Mouse (Mus musculus) hindbrain, postnatal 0 days (tissue): ENCODE measurements around the gene Nop9. TPM values are rescaled to one million over a fixed set of nuclear protein-coding genes. Genes with fewer than 3 reads are reported as not detected.

Experiments
- ATAC-seq: fragments of 200-750 bp; cut with Nextera tagmentation; 2 replicates; pipeline ENCODE4 v1.8.0; 2017; ENCODE audit warnings: mild to moderate bottlenecking, moderate TSS enrichment, moderate library complexity
- DNase-seq: peaks from one replicate; pipeline ENCODE4 v3.0.0-alpha.2; 2015; ENCODE audit warnings: low spot score
- H3K27ac ChIP-seq: fragments of 300-500 bp; sonication (generic); 2 replicates; pipeline ENCODE4 v1.5.1; 2014; ENCODE audit warnings: mild to moderate bottlenecking
- H3K27me3 ChIP-seq: fragments of 300-500 bp; sonication (generic); 2 replicates; pipeline ENCODE4 v1.6.1; 2014; ENCODE audit warnings: low read length, mixed read lengths; ENCODE audit not compliant: insufficient read depth
- H3K36me3 ChIP-seq: fragments of 300-500 bp; sonication (generic); 2 replicates; pipeline ENCODE4 v1.6.1; 2014; ENCODE audit warnings: low read length, mixed read lengths; ENCODE audit not compliant: insufficient read depth
- H3K4me1 ChIP-seq: fragments of 300-500 bp; sonication (generic); 2 replicates; pipeline ENCODE4 v1.6.1; 2014; ENCODE audit warnings: antibody characterized with exemption, low read length, mixed read lengths; ENCODE audit not compliant: insufficient read depth
- H3K4me2 ChIP-seq: fragments of 300-500 bp; sonication (generic); 2 replicates; pipeline ENCODE4 v1.6.1; 2014; ENCODE audit warnings: low read depth, mild to moderate bottlenecking, low read length, moderate library complexity, mixed read lengths
- H3K4me3 ChIP-seq: fragments of 300-500 bp; sonication (generic); 2 replicates; pipeline ENCODE4 v1.5.1; 2014; ENCODE audit warnings: low read length
- H3K9ac ChIP-seq: fragments of 300-500 bp; sonication (generic); replicated peaks from 2 replicates; pipeline ENCODE4 v1.6.1; 2014; ENCODE audit warnings: mild to moderate bottlenecking, low read length, moderate library complexity, mixed read lengths
- H3K9me3 ChIP-seq: fragments of 300-500 bp; sonication (generic); 2 replicates; pipeline ENCODE4 v1.6.1; 2016; ENCODE audit warnings: low read length, mixed read lengths
- CTCF ChIP-seq: IDR thresholded peaks from 2 replicates; pipeline ENCODE4 v1.5.1; 2016; ENCODE audit warnings: antibody characterized with exemption, control low read depth, low read depth
- WGBS: fragments of 180-500 bp; shearing (Covaris S2); extraction: QIAGEN DNeasy Blood & Tissue Kit; methylation state at CpG from one replicate; pipeline ENCODE4 v1.1.7; 2014; 5-methylcytosine and 5-hydroxymethylcytosine counted together
- polyA plus RNA-seq: library from polyadenylated mRNA; unstranded; fragments of >200 nt; fragmentation: Nextera tagmentation; extraction: Ambion mirVana; gene quantifications from 2 replicates; pipeline ENCODE4 v1.2.1, GENCODE M21; 2015
- total RNA-seq: library from RNA; depleted of rRNA; stranded (reverse); fragments of >200 nt; gene quantifications from 2 replicates; pipeline ENCODE4 v1.2.3, GENCODE M21; 2014

The Nop9 gene
- total and polyA plus RNA-seq, 2 experiments from 2014 or later: 23.0 to 28.9 TPM

DNA sequence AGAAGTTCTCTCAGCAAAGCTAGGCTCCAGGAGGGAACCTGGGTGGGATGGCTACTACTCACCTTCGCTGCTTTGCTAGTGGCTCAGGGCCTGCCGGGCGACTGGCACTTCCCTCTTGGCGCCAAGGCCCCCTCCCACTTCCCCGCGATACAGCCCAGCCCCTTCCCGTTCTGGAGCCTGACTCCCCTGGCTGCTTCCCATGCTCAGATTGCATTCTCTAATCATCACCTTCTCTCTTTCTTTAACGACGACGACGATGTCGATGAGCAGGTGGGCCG, 38.4 kb downstream of the Nop9 start, which contains the start of gene Adcy4:
TSS of gene Adcy4 (minus strand) at position 138 of the 278 bp plus-strand sequence.
- DNase-seq (no peak), ATAC-seq (no peak)
- Histone ChIP-seq H3K4me2 (peak within 1 kb of the TSS; percentile 57), H3K4me1 (peaks cover 9% of the 10 kb centered on the region; the same call in 1 of the 2 replicates), H3K27ac (no peak within 1 kb of the TSS; the same call in 1 of the 2 replicates), H3K9me3 (no peaks in the 10 kb centered on the region), H3K4me3 (peak within 1 kb of the TSS; percentile 29), H3K36me3 (no peaks in the 10 kb centered on the region), H3K27me3 (peaks cover 63% of the 10 kb centered on the region), H3K9ac (no peak within 1 kb of the TSS)
- TF ChIP-seq CTCF: no peak
- WGBS: 4% methylated on average over 13 of the region's 13 CpGs

GRCm38 (mm10) chr14:55785195-55785594, 39.7 kb downstream of the Nop9 start:
- H3K27me3 ChIP-seq: peaks cover 72% of the 10 kb centered on the region
- peaks cover 9% of the 10 kb centered on the region; the same call in 1 of the 2 replicates for H3K4me1 ChIP-seq
- no peak overlapping the region for H3K9ac ChIP-seq
- no peak overlapping the region for H3K4me2 ChIP-seq
- no peaks in the 10 kb centered on the region for H3K9me3 ChIP-seq
- DNase-seq: no peak
- no peaks in the 10 kb centered on the region for H3K36me3 ChIP-seq
- no peak for ATAC-seq
- 23% methylated on average over 6 of the region's 6 CpGs for WGBS
- no peak overlapping the region for H3K27ac ChIP-seq
- no peak for TF ChIP-seq CTCF
- H3K4me3 ChIP-seq: no peak overlapping the region

GRCm38 (mm10) chr14:55787731-55788130, 42.2 kb downstream of the Nop9 start:
- no peak overlapping the region for H3K27ac ChIP-seq
- H3K4me3 ChIP-seq: no peak overlapping the region
- H3K9ac ChIP-seq: no peak overlapping the region
- H3K9me3 ChIP-seq: no peaks in the 10 kb centered on the region
- 38% methylated on average over 11 of the region's 11 CpGs for WGBS
- peaks cover 7% of the 10 kb centered on the region; the same call in 1 of the 2 replicates for H3K4me1 ChIP-seq
- H3K36me3 ChIP-seq: no peaks in the 10 kb centered on the region
- H3K27me3 ChIP-seq: peaks cover 58% of the 10 kb centered on the region
- no peak for DNase-seq
- no peak for TF ChIP-seq CTCF
- no peak overlapping the region for H3K4me2 ChIP-seq
- ATAC-seq: no peak

DNA sequence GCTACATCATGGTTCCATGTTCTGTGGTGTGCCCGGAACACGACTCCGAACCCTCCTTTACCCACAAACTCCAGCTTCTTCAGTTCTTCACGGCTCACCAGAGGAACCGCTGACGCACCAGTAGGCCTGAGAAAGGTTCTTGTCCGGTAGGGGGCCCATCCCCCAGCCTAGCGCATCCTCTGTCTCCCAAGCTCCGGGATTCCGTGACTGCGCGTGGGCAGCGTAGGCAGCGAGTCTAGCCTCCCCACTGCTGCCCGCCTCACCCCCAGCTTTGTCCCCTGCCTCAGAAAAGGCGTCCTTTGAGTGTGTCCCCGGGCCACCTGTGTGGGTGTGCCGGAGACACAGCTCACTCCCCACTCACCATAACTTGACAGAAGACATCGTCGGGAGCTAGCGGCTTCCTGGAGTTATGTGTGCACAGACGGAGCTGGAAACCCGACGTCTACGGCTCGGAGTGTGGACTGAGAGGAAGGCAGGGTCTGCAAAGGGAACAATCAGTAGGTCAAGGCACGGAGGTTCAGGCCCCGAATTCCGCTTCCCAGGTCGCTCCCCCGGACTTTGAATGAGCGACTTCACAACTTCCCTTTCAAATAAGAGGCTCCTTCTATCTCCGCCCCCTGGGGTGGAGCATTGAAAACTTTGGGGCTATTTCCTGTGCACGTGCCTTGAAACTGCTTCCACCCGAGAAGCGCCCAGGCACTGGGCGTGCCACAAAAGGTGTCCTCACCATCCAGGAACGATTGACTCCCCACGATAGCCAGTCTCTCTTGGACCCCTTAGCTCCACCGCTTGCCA, 43.0 kb downstream of the Nop9 start, which contains the start of gene Ripk3:
TSS of gene Ripk3 (minus strand) at position 610 of the 795 bp plus-strand sequence.
- peak; percentile 49; the same call in 1 of the 2 replicates for ATAC-seq
- no peak within 1 kb of the TSS for H3K27ac ChIP-seq
- no peak for DNase-seq
- H3K36me3 ChIP-seq: no peaks in the 10 kb centered on the region
- no peaks in the 10 kb centered on the region for H3K9me3 ChIP-seq
- peak within 1 kb of the TSS; percentile 23 for H3K4me3 ChIP-seq
- TF ChIP-seq CTCF: no peak
- H3K27me3 ChIP-seq: peaks cover 53% of the 10 kb centered on the region
- H3K9ac ChIP-seq: no peak within 1 kb of the TSS
- peaks cover 2% of the 10 kb centered on the region; the same call in 1 of the 2 replicates for H3K4me1 ChIP-seq
- H3K4me2 ChIP-seq: peak within 1 kb of the TSS; percentile 46
- WGBS: 6% methylated on average over 40 of the region's 40 CpGs

GRCm38 (mm10) chr14:55793461-55793860, 48.0 kb downstream of the Nop9 start:
- Histone ChIP-seq H3K4me3 (no peak overlapping the region), H3K36me3 (no peaks in the 10 kb centered on the region), H3K9ac (no peak overlapping the region), H3K4me2 (no peak overlapping the region), H3K9me3 (no peaks in the 10 kb centered on the region), H3K4me1 (no peaks in the 10 kb centered on the region; the same call in 1 of the 2 replicates), H3K27me3 (peaks cover 13% of the 10 kb centered on the region), H3K27ac (no peak overlapping the region)
- ATAC-seq: no peak
- WGBS: 73% methylated on average over 2 of the region's 2 CpGs
- no peak for TF ChIP-seq CTCF
- DNase-seq: no peak

DNA sequence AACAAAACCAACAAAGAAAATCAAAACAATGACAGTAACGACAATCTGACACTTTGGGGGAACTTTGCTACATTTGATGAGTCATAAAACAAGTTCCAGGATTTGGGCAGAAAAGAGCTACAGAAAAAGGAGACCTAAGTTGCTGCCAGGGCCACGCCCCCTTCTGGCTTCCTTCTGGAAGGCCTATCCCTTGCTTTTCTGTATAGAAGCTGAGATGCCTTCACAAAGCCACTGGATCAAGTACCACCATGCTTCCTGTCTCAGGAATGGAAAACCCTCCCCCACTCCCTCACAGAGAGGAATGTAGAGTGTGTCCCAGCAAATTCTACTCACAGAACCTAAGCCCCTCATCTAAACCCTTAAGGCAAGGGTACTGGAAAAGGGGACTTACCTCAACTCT, 48.5 kb downstream of the Nop9 start:
- Histone ChIP-seq H3K9ac (no peak overlapping the region), H3K36me3 (no peaks in the 10 kb centered on the region), H3K4me1 (no peaks in the 10 kb centered on the region), H3K4me3 (no peak overlapping the region), H3K27ac (no peak overlapping the region), H3K4me2 (no peak overlapping the region), H3K27me3 (peaks cover 8% of the 10 kb centered on the region; the same call in 1 of the 2 replicates), H3K9me3 (no peaks in the 10 kb centered on the region)
- TF ChIP-seq CTCF: no peak
- DNase-seq: no peak
- ATAC-seq: no peak
- 69% methylated on average over 2 of the region's 2 CpGs for WGBS
